Mouse (Mus musculus) inflammation-experienced regulatory T-cells, adult 16 weeks (primary cell): ENCODE measurements around the gene Atp6v0a1. TPM values are rescaled to one million over a fixed set of nuclear protein-coding genes. Genes with fewer than 3 reads are reported as not detected.

ENCODE experiments used
- polyA plus RNA-seq: library from polyadenylated mRNA; unstranded; fragments of 100-300 nt; shearing (Covaris generic); gene quantifications from one replicate; pipeline ENCODE4 v1.2.1, GENCODE M21; 2017

Atp6v0a1 gene
- polyA plus RNA-seq, result 9.1 TPM

GRCm38 (mm10) chr11:101009046-101009887, at the start of gene Atp6v0a1:
Atp6v0a1 (plus strand) TSS chr11:101009452.

GRCm38 (mm10) chr11:100970557-100970937, 38.7 kb upstream of the Atp6v0a1 start, which contains the start of gene Cavin1:
Cavin1 (minus strand) TSS chr11:100970887.

GRCm38 (mm10) chr11:101069391-101070188, 60.3 kb downstream of the Atp6v0a1 start, which contains the start of gene Naglu:
Naglu (plus strand) TSS chr11:101070012.

GRCm38 (mm10) chr11:101078121-101078520, 68.9 kb downstream of the Atp6v0a1 start, which contains the start of gene Hsd17b1:
Hsd17b1 (plus strand) TSS chr11:101078411.

GRCm38 (mm10) chr11:101082208-101083082, 73.2 kb downstream of the Atp6v0a1 start, which contains the start of gene Coasy:
Coasy (plus strand) TSS chr11:101082565.

GRCm38 (mm10) chr11:101086756-101087681, 77.8 kb downstream of the Atp6v0a1 start, which contains the start of gene Mlx:
Mlx (plus strand) TSS chr11:101087277.

GRCm38 (mm10) chr11:101095314-101096024, 86.2 kb downstream of the Atp6v0a1 start, which contains the start of gene Psmc3ip:
Psmc3ip (minus strand) TSS chr11:101095436.

Other genes starting within 250 kb of the Atp6v0a1 start
- 0.35 TPM for gene Kcnh4, start 249.5 kb upstream of the Atp6v0a1 start, polyA plus RNA-seq
- gene Hcrt, start 246.5 kb upstream of the Atp6v0a1 start, polyA plus RNA-seq, result not detected
- gene Ghdc, start 238.5 kb upstream of the Atp6v0a1 start, polyA plus RNA-seq, result 3.2 TPM
- 180 TPM for gene Stat5b, start 158.7 kb upstream of the Atp6v0a1 start, polyA plus RNA-seq
- 104 TPM for gene Stat5a, start 150.1 kb upstream of the Atp6v0a1 start, polyA plus RNA-seq
- gene Stat3, start 69.9 kb upstream of the Atp6v0a1 start, polyA plus RNA-seq, result 363 TPM
- 0.22 TPM for gene Cavin1, start 38.6 kb upstream of the Atp6v0a1 start, polyA plus RNA-seq
- gene Naglu, start 60.6 kb downstream of the Atp6v0a1 start, polyA plus RNA-seq, result 9.0 TPM
- gene Hsd17b1, start 69.0 kb downstream of the Atp6v0a1 start, polyA plus RNA-seq, result 0.51 TPM
- gene Coasy, start 73.1 kb downstream of the Atp6v0a1 start, polyA plus RNA-seq, result 39.8 TPM
- gene Mlx, start 77.8 kb downstream of the Atp6v0a1 start, polyA plus RNA-seq, result 114 TPM
- gene Psmc3ip, start 86.0 kb downstream of the Atp6v0a1 start, polyA plus RNA-seq, result 7.8 TPM
- 66.3 TPM for gene Retreg3, start 110.4 kb downstream of the Atp6v0a1 start, polyA plus RNA-seq
- 49.2 TPM for gene Tubg1, start 110.5 kb downstream of the Atp6v0a1 start, polyA plus RNA-seq
- gene Tubg2, start 146.5 kb downstream of the Atp6v0a1 start, polyA plus RNA-seq, result 4.6 TPM
- 0.16 TPM for gene Cntnap1, start 161.1 kb downstream of the Atp6v0a1 start, polyA plus RNA-seq
- gene Plekhh3, start 161.9 kb downstream of the Atp6v0a1 start, polyA plus RNA-seq, result not detected
- gene Ccr10, start 166.0 kb downstream of the Atp6v0a1 start, polyA plus RNA-seq, result 3.3 TPM
- 115 TPM for gene Ezh1, start 217.0 kb downstream of the Atp6v0a1 start, polyA plus RNA-seq
- not detected for gene Ramp2, start 236.6 kb downstream of the Atp6v0a1 start, polyA plus RNA-seq
- gene Vps25, start 244.3 kb downstream of the Atp6v0a1 start, polyA plus RNA-seq, result 152 TPM